In genomic region chr1:138206041-138206440, GRCm38 (mm10) we compare ENCODE assay signal across 21 mouse cellular contexts. TPM values are rescaled to one million over a fixed set of nuclear protein-coding genes. Genes with fewer than 3 reads are reported as not detected.
DNase-seq lines count a peak whose midpoint lies in the region; ATAC-seq lines count a peak whose summit lies in the region.
"Had no signal": no experiment of that assay in that cellular context is flagged by ENCODE, and none has a peak within 500 bp of the region (broad histone marks: within the 10 kb centered on the region; RNA-seq: fewer than 3 reads in every experiment).

No protein-coding gene starts in this region.

- peak; percentile 60; the same call in 1 of the 2 replicates for ATAC-seq in forebrain, embryonic 12.5 days (ENCODE audit: low FRiP score)
- ATAC-seq in forebrain, embryonic 13.5 days = no peak
- ATAC-seq in midbrain, embryonic 14.5 days (ENCODE audit: low FRiP score, low TSS enrichment) = no peak
- ATAC-seq: liver, postnatal 0 days; Patski had no signal

- H3K4me3 ChIP-seq in forebrain, embryonic 12.5 days (replicated peaks) = no peak overlapping the region
- no peak overlapping the region for H3K4me3 ChIP-seq in forebrain, embryonic 13.5 days
- no peak overlapping the region for H3K4me3 ChIP-seq in midbrain, embryonic 14.5 days (replicated peaks; ENCODE audit: low read depth, low read length)
- H3K4me3 ChIP-seq: gastrocnemius, adult 2 months; hindbrain, embryonic 15.5 days; limb, embryonic 15.5 days; stomach, embryonic 15.5 days had no signal

- no peaks in the 10 kb centered on the region for H3K36me3 ChIP-seq in forebrain, embryonic 12.5 days (replicated peaks)
- no peaks in the 10 kb centered on the region for H3K36me3 ChIP-seq in forebrain, embryonic 13.5 days (ENCODE audit: poor library complexity, severe bottlenecking)
- H3K36me3 ChIP-seq in midbrain, embryonic 14.5 days (ENCODE audit: control insufficient read depth, insufficient read depth, low read length) = no peaks in the 10 kb centered on the region
- H3K36me3 ChIP-seq: hindbrain, embryonic 15.5 days; limb, embryonic 15.5 days; stomach, embryonic 15.5 days had no signal

- H3K4me2 ChIP-seq in forebrain, embryonic 12.5 days = peak overlapping the region; percentile 21; the same call in 1 of the 2 replicates
- no peak overlapping the region for H3K4me2 ChIP-seq in forebrain, embryonic 13.5 days
- H3K4me2 ChIP-seq in midbrain, embryonic 14.5 days (ENCODE audit: low read length) = no peak overlapping the region
- H3K4me2 ChIP-seq: hindbrain, embryonic 15.5 days; limb, embryonic 15.5 days; stomach, embryonic 15.5 days had no signal

- H3K27me3 ChIP-seq in forebrain, embryonic 12.5 days = no peaks in the 10 kb centered on the region
- no peaks in the 10 kb centered on the region for H3K27me3 ChIP-seq in forebrain, embryonic 13.5 days
- H3K27me3 ChIP-seq in midbrain, embryonic 14.5 days (ENCODE audit: control insufficient read depth, insufficient read depth, low read length) = no peaks in the 10 kb centered on the region
- H3K27me3 ChIP-seq: hindbrain, embryonic 15.5 days; limb, embryonic 15.5 days; stomach, embryonic 15.5 days had no signal

- WGBS in forebrain, embryonic 12.5 days = 21% methylated on average over 7 of the region's 7 CpGs
- WGBS in forebrain, embryonic 13.5 days = 26% methylated on average over 7 of the region's 7 CpGs
- WGBS in midbrain, embryonic 14.5 days = 53% methylated on average over 7 of the region's 7 CpGs

- DNase-seq in R1 (ENCODE audit: low read depth, low spot score) = peak; percentile 46
- DNase-seq in forelimb bud, embryonic 11.5 days (ENCODE audit: low read depth, low spot score) = peak; percentile 68
- peak; percentile 8 for DNase-seq in midbrain, embryonic 14.5 days
- no peak for DNase-seq in adrenal gland, adult 2 months
- DNase-seq in gastrocnemius, postnatal 10 days = no peak
- DNase-seq: B cell, adult 2 months; cerebellum, adult 9-10 months; gastrocnemius, adult 2 months; heart, adult 18-20 months; kidney, adult 11 months; kidney, postnatal 10 days; layer of hippocampus, adult 9-11 months; liver, postnatal 0 days; right cerebral cortex, postnatal 14 days; thymus, adult 2 months had no signal

- peaks cover 5% of the 10 kb centered on the region for H3K4me1 ChIP-seq in forebrain, embryonic 12.5 days
- H3K4me1 ChIP-seq in forebrain, embryonic 13.5 days = peaks cover 6% of the 10 kb centered on the region; the same call in 1 of the 2 replicates
- no peaks in the 10 kb centered on the region for H3K4me1 ChIP-seq in midbrain, embryonic 14.5 days (ENCODE audit: control insufficient read depth, insufficient read depth, low read length)
- H3K4me1 ChIP-seq: hindbrain, embryonic 15.5 days; limb, embryonic 15.5 days; stomach, embryonic 15.5 days had no signal

- H3K27ac ChIP-seq in forebrain, embryonic 12.5 days = no peak overlapping the region
- no peak overlapping the region for H3K27ac ChIP-seq in forebrain, embryonic 13.5 days
- no peak overlapping the region for H3K27ac ChIP-seq in midbrain, embryonic 14.5 days (replicated peaks; ENCODE audit: low read depth, low read length)
- H3K27ac ChIP-seq: gastrocnemius, adult 2 months; hindbrain, embryonic 15.5 days; limb, embryonic 15.5 days; stomach, embryonic 15.5 days had no signal

- no peak overlapping the region for H3K9ac ChIP-seq in forebrain, embryonic 12.5 days
- no peak overlapping the region for H3K9ac ChIP-seq in forebrain, embryonic 13.5 days
- H3K9ac ChIP-seq in midbrain, embryonic 14.5 days (replicated peaks; ENCODE audit: low read length) = no peak overlapping the region
- H3K9ac ChIP-seq: hindbrain, embryonic 15.5 days; limb, embryonic 15.5 days; liver, postnatal 0 days; stomach, embryonic 15.5 days had no signal

- H3K9me3 ChIP-seq in forebrain, embryonic 12.5 days = no peaks in the 10 kb centered on the region
- H3K9me3 ChIP-seq in forebrain, embryonic 13.5 days (replicated peaks) = no peaks in the 10 kb centered on the region
- no peaks in the 10 kb centered on the region for H3K9me3 ChIP-seq in midbrain, embryonic 14.5 days (ENCODE audit: control insufficient read depth, low read length)
- H3K9me3 ChIP-seq: hindbrain, embryonic 15.5 days; limb, embryonic 15.5 days; stomach, embryonic 15.5 days had no signal

RNA-seq across cellular contexts. Expression of gene Ptprc, which starts 30.5 kb away (rescaled TPM):
- 0.82 and 1.1 TPM in 2 replicates for polyA plus RNA-seq in forebrain, embryonic 12.5 days (2016; fragmentation: Nextera tagmentation; extraction: Ambion mirVana)
- polyA plus RNA-seq in forebrain, embryonic 13.5 days (2015; fragmentation: Nextera tagmentation; extraction: Ambion mirVana) = 0.43 and 0.98 TPM in 2 replicates
- polyA plus RNA-seq in midbrain, embryonic 14.5 days (2014; fragmentation: Nextera tagmentation; extraction: Ambion mirVana) = 0.59 and 2.4 TPM in 2 replicates
- total RNA-seq in adrenal gland, adult 2 months (2021) = 1 to 10 TPM; 6.2 to 8.9 TPM
- 4.6 and 6.2 TPM in 2 replicates for polyA plus RNA-seq in adrenal gland, adult 2 months (2012; rRNA removed)
- total RNA-seq in gastrocnemius, postnatal 10 days (2021) = 1 to 10 TPM; 1.8 to 5.0 TPM

Comparison
In these comparisons a context has a peak if more than half of its experiments do, and no peak if none do; other contexts are left out.
1. DNase-seq: peak in R1 (single experiment), forelimb bud, embryonic 11.5 days (single experiment) and midbrain, embryonic 14.5 days (single experiment); none in adrenal gland, adult 2 months (single experiment) and gastrocnemius, postnatal 10 days (single experiment).